Mouse (Mus musculus) G1E (cell line): ENCODE data around the gene Milr1. TPM values are rescaled to one million over a fixed set of nuclear protein-coding genes. Genes with fewer than 3 reads are reported as not detected.

Experiments
- ATAC-seq: 2 replicates; pipeline ENCODE4 v1.8.0; 2016; ENCODE audit warnings: mild to moderate bottlenecking; ENCODE audit not compliant: insufficient number of reproducible peaks, poor library complexity, low FRiP score, severe bottlenecking; ENCODE audit errors: extremely low read depth
- DNase-seq: peaks from one replicate; pipeline ENCODE4 v3.0.0; 2012; ENCODE audit warnings: low spot score
- H3K27me3 ChIP-seq: 2 replicates; pipeline ENCODE4 v1.6.1; 2012; ENCODE audit warnings: mild to moderate bottlenecking, low read length, inconsistent platforms; ENCODE audit not compliant: insufficient read depth
- H3K36me3 ChIP-seq: replicated peaks from 2 replicates; pipeline ENCODE3; 2012; ENCODE audit warnings: mild to moderate bottlenecking, inconsistent platforms
- H3K4me1 ChIP-seq: 2 replicates; pipeline ENCODE4 v1.6.1; 2012; ENCODE audit warnings: low read depth, low read length, inconsistent platforms, mixed read lengths; ENCODE audit not compliant: insufficient read depth
- H3K4me3 ChIP-seq: 2 replicates; pipeline ENCODE4 v1.5.1; 2012; ENCODE audit warnings: low read depth, mild to moderate bottlenecking, inconsistent platforms, low read length, moderate library complexity, mixed read lengths
- H3K9me3 ChIP-seq: replicated peaks from 2 replicates; pipeline ENCODE4 v1.6.1; 2012; ENCODE audit warnings: inconsistent platforms
- CTCF ChIP-seq: IDR thresholded peaks from 2 replicates; pipeline ENCODE4 v1.5.1; 2012; ENCODE audit warnings: low read depth, low read length, inconsistent platforms, mixed read lengths
- GATA1 ChIP-seq: IDR thresholded peaks from 2 replicates; pipeline ENCODE4 v1.6.1; 2012; ENCODE audit warnings: borderline replicate concordance, low read length, inconsistent platforms, mixed read lengths
- GATA2 ChIP-seq: IDR thresholded peaks from 2 replicates; pipeline ENCODE4 v1.6.1; 2012; ENCODE audit warnings: low read depth, low read length, inconsistent platforms, borderline replicate concordance
- POLR2AphosphoS5 ChIP-seq: IDR thresholded peaks from 2 replicates; pipeline ENCODE4 v1.6.1; 2012; ENCODE audit warnings: low read depth, low read length, inconsistent platforms; ENCODE audit not compliant: insufficient replicate concordance
- TAL1 ChIP-seq: conservative IDR thresholded peaks from 2 replicates; pipeline ENCODE4 v1.6.1; 2012; ENCODE audit warnings: low read depth, low read length, inconsistent platforms, mixed read lengths
- polyA plus RNA-seq: library from polyadenylated mRNA; stranded (reverse); fragments of >175 nt; gene quantifications from 2 replicates; pipeline ENCODE4 v1.2.3, GENCODE M21; 2012
- total RNA-seq, 2 experiments: library from RNA; stranded (forward) in 1 of 2; stranded (reverse) in 1 of 2; fragments of 200-1000 nt in 1 of 2; fragments of >200 nt in 1 of 2; fragmentation: Nextera tagmentation in 1 of 2; gene quantifications; 2 replicates each; pipeline ENCODE4 v1.2.3; 2014 to 2017

The Milr1 gene
- total and polyA plus RNA-seq, 3 experiments = 0.05 to 0.33 TPM; not detected in 1

DNA sequence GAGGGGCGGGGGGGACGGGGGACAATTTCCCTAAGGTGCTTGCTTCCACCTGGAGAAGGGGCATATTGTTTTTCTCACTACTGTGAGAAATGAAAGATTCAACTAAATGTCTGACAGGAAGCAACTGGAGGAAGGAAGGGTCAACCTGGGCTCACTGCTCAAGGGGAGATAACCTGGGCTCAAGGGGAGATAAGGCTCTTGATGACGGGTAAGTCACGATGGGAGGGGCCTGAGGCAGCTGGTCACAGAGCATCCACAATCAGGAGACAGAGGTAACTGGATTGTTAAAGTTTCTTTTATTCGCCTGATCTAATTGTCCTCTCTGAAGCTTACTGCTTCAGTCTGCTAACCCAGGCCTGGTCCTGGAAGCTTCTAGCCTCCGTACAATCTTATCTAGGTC lies 2.3 kb downstream of the Milr1 start:
- DNase-seq = no peak
- H3K27me3 ChIP-seq = peaks cover 15% of the 10 kb centered on the region
- H3K4me1 ChIP-seq = peaks cover 14% of the 10 kb centered on the region
- no peak overlapping the region for H3K4me3 ChIP-seq
- no peak for TF ChIP-seq POLR2AphosphoS5
- TF ChIP-seq GATA1 = no peak
- TF ChIP-seq CTCF = no peak
- no peak for TF ChIP-seq GATA2
- TF ChIP-seq TAL1 = no peak
- no peaks in the 10 kb centered on the region for H3K9me3 ChIP-seq
- H3K36me3 ChIP-seq = no peaks in the 10 kb centered on the region
- no peak for ATAC-seq

DNA sequence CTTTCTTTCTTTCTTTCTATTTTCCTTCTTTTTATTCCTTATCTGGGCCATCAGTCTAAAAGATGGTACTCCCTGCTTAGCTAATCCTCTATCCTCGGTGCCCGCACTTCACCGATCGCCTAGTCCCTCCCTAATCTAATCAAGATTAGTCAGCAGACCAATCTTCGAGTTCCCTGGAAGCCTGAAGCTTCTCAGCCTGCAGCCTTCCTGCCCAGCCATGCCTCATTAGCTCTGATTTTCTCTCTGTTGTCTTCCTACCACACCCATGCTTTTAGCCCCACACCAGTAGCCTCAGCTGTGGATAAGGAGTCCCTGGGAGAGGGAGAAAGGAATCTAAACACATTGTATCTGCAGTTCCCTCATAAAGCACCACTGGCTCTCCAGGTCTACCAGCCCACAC lies 4.6 kb downstream of the Milr1 start:
- Histone ChIP-seq H3K4me3 (no peak overlapping the region), H3K9me3 (no peaks in the 10 kb centered on the region), H3K36me3 (peaks cover 2% of the 10 kb centered on the region), H3K4me1 (peaks cover 8% of the 10 kb centered on the region), H3K27me3 (peaks cover 12% of the 10 kb centered on the region)
- TF ChIP-seq TAL1 (no peak), GATA1 (no peak), GATA2 (no peak), POLR2AphosphoS5 (no peak), CTCF (no peak)
- DNase-seq (no peak), ATAC-seq (no peak)

DNA sequence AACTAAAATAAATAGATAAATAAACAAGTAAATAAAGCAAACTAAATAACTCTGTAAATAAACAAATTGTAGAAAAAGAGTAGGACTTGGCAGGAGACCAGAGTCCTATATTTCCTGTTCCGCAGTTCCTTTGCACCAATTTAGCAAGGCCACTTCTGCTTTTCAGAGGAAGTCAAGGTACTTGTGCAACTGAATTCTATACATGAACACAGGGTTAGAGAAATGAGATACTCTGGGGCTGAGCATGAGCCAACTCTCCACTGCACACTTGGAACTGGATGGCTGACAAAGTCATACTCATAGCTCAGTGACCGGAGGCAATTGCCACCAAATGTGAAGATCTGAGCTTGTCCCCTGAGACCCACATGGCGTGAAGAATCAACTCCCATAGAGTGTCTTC lies 8.0 kb downstream of the Milr1 start:
- Histone ChIP-seq H3K4me3 (no peak overlapping the region), H3K36me3 (peaks cover 14% of the 10 kb centered on the region), H3K9me3 (no peaks in the 10 kb centered on the region), H3K4me1 (peaks cover 20% of the 10 kb centered on the region), H3K27me3 (peaks cover 7% of the 10 kb centered on the region; the same call in 1 of the 2 replicates)
- ATAC-seq (0 out of 2 replicates have a peak, but pooled peaks have one; percentile 8), DNase-seq (no peak)
- TF ChIP-seq GATA1 (no peak), TAL1 (no peak), CTCF (no peak), POLR2AphosphoS5 (no peak), GATA2 (no peak)

DNA sequence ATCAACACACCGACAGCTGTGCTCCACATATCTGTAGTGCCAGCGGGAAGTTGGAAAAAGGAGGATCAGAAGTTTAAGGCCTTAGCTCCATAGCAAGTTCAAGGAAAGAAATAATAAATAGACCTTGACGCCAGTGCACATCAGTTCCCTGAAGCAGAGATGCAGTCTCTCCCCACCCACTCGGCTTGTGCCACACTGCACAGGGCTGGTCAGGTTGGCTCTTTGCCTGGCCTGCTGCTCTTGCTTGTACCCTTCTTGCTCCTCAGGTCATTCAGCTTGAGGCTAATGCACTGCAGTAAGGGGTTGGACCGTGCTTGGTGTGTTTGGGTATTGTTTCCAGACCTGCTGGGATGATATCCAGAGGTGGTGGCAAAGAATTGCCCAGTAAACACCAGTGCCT lies 9.5 kb downstream of the Milr1 start:
- Histone ChIP-seq H3K9me3 (no peaks in the 10 kb centered on the region), H3K4me1 (peaks cover 20% of the 10 kb centered on the region), H3K4me3 (no peak overlapping the region), H3K27me3 (0 out of 2 replicates have a peak, but pooled peaks cover 2% of the 10 kb centered on the region), H3K36me3 (peaks cover 27% of the 10 kb centered on the region)
- no peak for TF ChIP-seq GATA2
- TF ChIP-seq POLR2AphosphoS5 = no peak
- TF ChIP-seq TAL1 = no peak
- no peak for TF ChIP-seq GATA1
- no peak for TF ChIP-seq CTCF
- ATAC-seq = no peak
- DNase-seq = no peak

DNA sequence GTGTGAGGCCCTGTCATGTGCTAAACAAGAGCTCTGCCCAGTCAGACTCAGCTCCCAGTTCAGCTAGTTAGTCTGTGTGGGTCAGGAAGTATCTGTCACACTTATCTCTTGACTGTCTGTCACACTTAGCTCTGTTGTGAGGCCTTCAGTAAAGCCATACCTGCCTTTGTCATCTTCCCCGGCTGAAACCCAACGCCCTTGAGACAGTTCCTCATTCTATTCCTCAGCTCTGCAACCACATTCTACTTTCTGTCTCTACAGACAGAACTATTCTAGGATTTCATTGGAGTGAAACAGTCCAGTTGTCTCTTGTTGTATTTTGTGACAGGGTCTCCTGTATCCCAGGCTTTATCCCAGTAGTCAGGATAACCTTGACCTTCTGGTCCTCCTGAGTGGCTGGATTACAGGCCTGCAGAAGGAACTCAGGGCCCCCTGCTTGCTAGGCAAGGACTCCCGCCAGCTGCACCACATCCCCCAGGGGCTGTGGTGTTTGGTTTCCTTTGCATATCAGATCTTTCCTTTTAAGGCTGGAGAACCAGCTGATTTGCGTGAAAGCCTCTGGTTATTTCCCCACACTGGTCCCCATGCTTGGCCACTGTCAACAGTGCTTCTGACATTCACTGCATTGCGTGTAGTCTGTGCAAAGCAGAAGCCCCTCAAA lies 11.2 kb downstream of the Milr1 start:
- ATAC-seq = 0 out of 2 replicates have a peak, but pooled peaks have one; percentile 22
- H3K4me3 ChIP-seq = no peak overlapping the region
- no peak for DNase-seq

DNA sequence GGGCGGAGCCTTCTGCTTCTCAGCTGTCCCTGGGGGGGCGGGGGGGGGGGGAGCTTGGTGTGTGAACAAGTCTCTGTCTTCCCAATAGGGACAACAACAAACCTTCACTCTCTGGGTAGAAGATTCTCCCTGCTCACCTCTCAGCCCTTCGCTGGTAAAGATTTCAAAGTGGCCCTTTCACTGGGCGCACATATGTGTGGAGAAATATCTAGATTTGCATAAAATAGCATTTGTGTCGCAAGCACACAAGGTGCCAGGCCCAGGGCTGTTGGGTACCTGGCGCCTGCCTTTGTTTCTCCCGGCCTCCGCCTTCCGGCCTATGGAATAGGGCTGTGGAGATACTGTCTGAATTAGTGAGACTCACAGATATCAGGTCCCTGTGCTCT lies 11.8 kb downstream of the Milr1 start:
- H3K9me3 ChIP-seq = peaks cover 4% of the 10 kb centered on the region
- no peak for TF ChIP-seq TAL1
- no peak for TF ChIP-seq GATA1
- no peak for TF ChIP-seq POLR2AphosphoS5
- no peak for TF ChIP-seq GATA2
- no peak for TF ChIP-seq CTCF
- H3K36me3 ChIP-seq = peaks cover 48% of the 10 kb centered on the region
- ATAC-seq (no peak), DNase-seq (no peak)
- H3K4me1 ChIP-seq = peaks cover 20% of the 10 kb centered on the region
- no peak overlapping the region for H3K4me3 ChIP-seq
- no peaks in the 10 kb centered on the region for H3K27me3 ChIP-seq

More for the DNA sequence above, 11.2 kb downstream of the Milr1 start:
- no peaks in the 10 kb centered on the region for H3K27me3 ChIP-seq
- peaks cover 43% of the 10 kb centered on the region for H3K36me3 ChIP-seq
- peaks cover 20% of the 10 kb centered on the region for H3K4me1 ChIP-seq
- TF ChIP-seq TAL1 (no peak), GATA1 (no peak), CTCF (no peak), GATA2 (no peak), POLR2AphosphoS5 (no peak)
- no peaks in the 10 kb centered on the region for H3K9me3 ChIP-seq
